Mouse (Mus musculus) stomach, embryonic 15.5 days (tissue): ENCODE results near the gene a. TPM values are rescaled to one million over a fixed set of nuclear protein-coding genes. Genes with fewer than 3 reads are reported as not detected.
A peak's percentile ranks its signal among the peaks of the same experiment; 100 is the strongest.
"Not testable (repeated sequence)": the region's sequence is repeated elsewhere in the genome, so short reads cannot be mapped to it uniquely, and the experiment has no call there.

Experiments
- ATAC-seq: fragments of 200-750 bp; cut with Nextera tagmentation; 2 replicates; pipeline ENCODE4 v1.8.0; 2017; ENCODE audit warnings: low read depth, moderate number of reproducible peaks, moderate TSS enrichment; ENCODE audit not compliant: insufficient read depth, low FRiP score
- H3K27ac ChIP-seq: fragments of 300-500 bp; sonication (generic); 2 replicates; pipeline ENCODE4 v1.5.1; 2015; ENCODE audit warnings: mild to moderate bottlenecking, inconsistent platforms
- H3K27me3 ChIP-seq: fragments of 300-500 bp; sonication (generic); replicated peaks from 2 replicates; pipeline ENCODE4 v1.6.1; 2015; ENCODE audit warnings: inconsistent platforms
- H3K36me3 ChIP-seq: fragments of 300-500 bp; sonication (generic); 2 replicates; pipeline ENCODE4 v1.6.1; 2015; ENCODE audit warnings: inconsistent platforms
- H3K4me1 ChIP-seq: fragments of 300-500 bp; sonication (generic); 2 replicates; pipeline ENCODE4 v1.6.1; 2015; ENCODE audit warnings: inconsistent platforms
- H3K4me2 ChIP-seq: fragments of 300-500 bp; sonication (generic); 2 replicates; pipeline ENCODE4 v1.6.1; 2015; ENCODE audit warnings: mild to moderate bottlenecking, inconsistent platforms
- H3K4me3 ChIP-seq: fragments of 300-500 bp; sonication (generic); replicated peaks from 2 replicates; pipeline ENCODE4 v1.5.1; 2015; ENCODE audit warnings: inconsistent platforms
- H3K9ac ChIP-seq: fragments of 300-500 bp; sonication (generic); 2 replicates; pipeline ENCODE4 v1.6.1; 2015; ENCODE audit warnings: inconsistent platforms
- H3K9me3 ChIP-seq: fragments of 300-500 bp; sonication (generic); 2 replicates; pipeline ENCODE4 v1.6.1; 2016; ENCODE audit warnings: inconsistent platforms
- WGBS: fragments of 180-500 bp; shearing (Covaris S2); methylation state at CpG from one replicate; pipeline ENCODE4 v1.1.7; 2015; 5-methylcytosine and 5-hydroxymethylcytosine counted together
- polyA plus RNA-seq: library from polyadenylated mRNA; unstranded; fragments of >200 nt; fragmentation: Nextera tagmentation; extraction: Ambion mirVana; gene quantifications from 2 replicates; pipeline ENCODE4 v1.2.1, GENCODE M21; 2015

Gene a
- polyA plus RNA-seq, 1 experiment from 2014 or later, result 1.3 TPM

- Histone ChIP-seq H3K9me3 (no peaks in the 10 kb centered on the region), H3K27me3 (no peaks in the 10 kb centered on the region), H3K4me1 (no peaks in the 10 kb centered on the region), H3K9ac (no peak overlapping the region), H3K4me3 (no peak overlapping the region), H3K27ac (no peak overlapping the region), H3K4me2 (no peak overlapping the region), H3K36me3 (no peaks in the 10 kb centered on the region)
- 75% methylated on average over 6 of the region's 6 CpGs for WGBS
- ATAC-seq, result no peak
Measured at GRCm38 (mm10) chr2:154909789-154910188, 118.6 kb downstream of the a start.

DNA sequence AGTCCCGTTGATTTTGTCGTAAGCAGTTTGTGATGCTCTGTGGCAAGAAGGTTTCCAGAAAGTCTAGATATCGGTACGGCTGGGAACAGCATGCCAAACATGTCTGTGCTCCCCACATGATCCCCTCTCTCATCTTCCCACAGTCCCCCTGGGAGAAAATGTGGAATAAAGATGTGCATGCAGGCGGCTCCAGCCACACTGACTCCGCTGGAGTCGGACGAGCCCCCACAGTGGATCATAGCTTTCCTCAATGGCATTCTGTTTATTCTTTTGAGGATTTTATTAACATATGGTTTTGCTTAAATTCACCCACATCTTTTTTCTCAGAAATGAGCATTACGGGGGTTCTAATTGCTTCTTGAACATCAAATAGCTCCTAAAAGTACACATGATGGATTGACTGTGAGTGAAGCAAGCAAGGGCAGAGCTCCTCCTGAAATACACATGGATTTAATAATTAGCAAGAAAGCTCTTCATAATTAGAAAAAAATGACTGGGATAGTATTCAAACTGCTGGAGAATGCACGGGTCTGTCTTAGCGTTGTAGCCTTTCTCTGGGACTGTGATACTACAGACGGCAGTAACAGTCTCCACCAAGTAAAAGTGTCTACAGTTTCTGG, 124.8 kb downstream of the a start:
- no peaks in the 10 kb centered on the region; the same call in 1 of the 2 replicates for H3K4me1 ChIP-seq
- no peaks in the 10 kb centered on the region for H3K9me3 ChIP-seq
- no peak overlapping the region for H3K4me2 ChIP-seq
- no peak overlapping the region for H3K27ac ChIP-seq
- no peak overlapping the region for H3K4me3 ChIP-seq
- H3K27me3 ChIP-seq, result no peaks in the 10 kb centered on the region
- no peak for ATAC-seq
- H3K36me3 ChIP-seq, result no peaks in the 10 kb centered on the region
- 65% methylated on average over 12 of the region's 12 CpGs for WGBS
- H3K9ac ChIP-seq, result no peak overlapping the region

DNA sequence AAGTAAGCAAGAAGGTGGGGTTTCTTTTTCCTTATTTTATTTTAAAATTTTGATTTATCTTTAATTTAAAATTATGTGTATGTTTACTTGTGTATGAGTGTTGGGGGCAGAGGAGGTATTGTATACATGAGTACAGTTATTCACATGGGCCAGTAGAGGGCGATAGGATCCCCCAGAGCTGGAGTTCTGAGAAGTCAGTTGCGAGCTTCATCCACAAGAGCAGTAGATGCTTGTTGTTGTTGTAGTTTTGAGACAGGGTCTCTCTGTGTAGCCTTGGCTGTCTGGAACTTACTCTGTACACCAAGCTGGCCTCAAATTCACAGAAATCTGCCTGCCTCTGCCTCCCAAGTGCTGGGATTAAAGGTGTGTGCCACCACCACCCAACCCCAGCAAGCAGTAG, 125.3 kb downstream of the a start:
- H3K27ac ChIP-seq, result no peak overlapping the region
- H3K9ac ChIP-seq, result no peak overlapping the region
- no peaks in the 10 kb centered on the region for H3K27me3 ChIP-seq
- no peak overlapping the region for H3K4me3 ChIP-seq
- no peaks in the 10 kb centered on the region for H3K9me3 ChIP-seq
- 22% methylated on average over 2 of the region's 2 CpGs for WGBS
- ATAC-seq, result no peak
- no peaks in the 10 kb centered on the region for H3K36me3 ChIP-seq
- no peak overlapping the region for H3K4me2 ChIP-seq
- no peaks in the 10 kb centered on the region; the same call in 1 of the 2 replicates for H3K4me1 ChIP-seq

- no peak overlapping the region for H3K27ac ChIP-seq
- H3K27me3 ChIP-seq, result no peaks in the 10 kb centered on the region
- peak; percentile 50; the same call in 1 of the 2 replicates for ATAC-seq
- H3K9me3 ChIP-seq, result no peaks in the 10 kb centered on the region
- H3K4me1 ChIP-seq, result no peaks in the 10 kb centered on the region; the same call in 1 of the 2 replicates
- no peak overlapping the region for H3K9ac ChIP-seq
- no peaks in the 10 kb centered on the region for H3K36me3 ChIP-seq
- 49% methylated on average over 13 of the region's 13 CpGs for WGBS
- no peak overlapping the region for H3K4me2 ChIP-seq
- no peak overlapping the region for H3K4me3 ChIP-seq
Measured at GRCm38 (mm10) chr2:154917866-154918641, 126.9 kb downstream of the a start.

GRCm38 (mm10) chr2:154920896-154921295, 129.7 kb downstream of the a start:
- H3K4me1 ChIP-seq, result peaks cover 2% of the 10 kb centered on the region; the same call in 1 of the 2 replicates
- WGBS, result 82% methylated on average over 7 of the region's 7 CpGs
- H3K4me2 ChIP-seq, result no peak overlapping the region
- ATAC-seq, result no peak
- no peaks in the 10 kb centered on the region for H3K27me3 ChIP-seq
- H3K4me3 ChIP-seq, result no peak overlapping the region
- no peak overlapping the region for H3K9ac ChIP-seq
- no peaks in the 10 kb centered on the region for H3K9me3 ChIP-seq
- no peak overlapping the region for H3K27ac ChIP-seq
- H3K36me3 ChIP-seq, result no peaks in the 10 kb centered on the region

DNA sequence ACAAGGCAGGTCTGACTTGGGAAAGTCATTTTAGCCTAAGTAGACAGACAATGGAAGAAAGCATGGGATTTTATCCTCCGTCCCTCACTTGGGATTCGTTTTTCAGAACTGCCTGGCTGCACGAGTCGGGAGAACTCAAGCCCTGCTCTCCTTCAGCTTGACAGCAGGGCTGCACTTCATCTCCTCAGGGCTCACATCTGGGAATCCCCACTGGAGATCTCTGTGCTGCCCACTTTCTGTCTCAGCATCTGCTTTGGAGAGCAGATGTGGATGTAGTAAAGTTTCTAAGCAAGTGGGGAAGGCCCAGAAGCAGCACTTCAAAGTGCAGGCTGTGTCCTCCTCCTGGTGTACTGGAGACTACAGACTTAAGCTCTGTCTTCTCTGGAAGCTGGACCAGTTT, 130.9 kb downstream of the a start:
- WGBS, result no CpG with 5 or more reads among the region's 4 CpGs
- H3K4me1 ChIP-seq, H3K9me3 ChIP-seq, ATAC-seq, H3K4me2 ChIP-seq, H3K9ac ChIP-seq, H3K4me3 ChIP-seq, H3K27me3 ChIP-seq, H3K36me3 ChIP-seq, H3K27ac ChIP-seq: not testable (repeated sequence)

GRCm38 (mm10) chr2:154925411-154926031, 134.3 kb downstream of the a start:
- H3K27ac ChIP-seq, result 0 out of 2 replicates have a peak overlapping the region, but pooled peaks have one; percentile 5
- no peak overlapping the region for H3K4me2 ChIP-seq
- H3K9ac ChIP-seq, result no peak overlapping the region
- no peaks in the 10 kb centered on the region for H3K36me3 ChIP-seq
- ATAC-seq, result no peak
- no peak overlapping the region for H3K4me3 ChIP-seq
- 0 out of 2 replicates have a peak, but pooled peaks cover 4% of the 10 kb centered on the region for H3K4me1 ChIP-seq
- no peaks in the 10 kb centered on the region for H3K27me3 ChIP-seq
- 49% methylated on average over 7 of the region's 7 CpGs for WGBS
- no peaks in the 10 kb centered on the region for H3K9me3 ChIP-seq

DNA sequence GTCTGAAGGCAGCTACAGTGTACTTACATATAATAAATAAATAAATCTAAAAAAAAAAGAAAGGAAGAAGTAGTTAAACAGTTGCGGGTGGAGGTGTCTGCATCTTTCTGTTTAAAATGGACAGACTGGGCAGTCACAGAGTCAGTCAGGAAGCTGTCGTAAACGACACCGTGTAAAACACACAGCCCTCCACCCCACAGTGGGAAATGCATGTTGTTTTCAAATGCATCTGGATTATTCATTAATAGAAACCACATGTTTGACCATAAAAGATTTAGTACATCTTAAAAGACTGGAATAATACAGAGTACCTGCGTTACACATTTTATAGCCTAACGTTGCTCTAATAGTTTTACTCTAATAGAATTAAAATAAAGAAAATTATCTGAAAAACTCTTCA, 135.6 kb downstream of the a start:
- no peak overlapping the region for H3K27ac ChIP-seq
- no peak for ATAC-seq

GRCm38 (mm10) chr2:154928298-154928697, 137.1 kb downstream of the a start:
- 70% methylated on average over 2 of the region's 2 CpGs for WGBS
- Histone ChIP-seq H3K4me1 (0 out of 2 replicates have a peak, but pooled peaks cover 4% of the 10 kb centered on the region), H3K9me3 (no peaks in the 10 kb centered on the region), H3K27me3 (no peaks in the 10 kb centered on the region), H3K27ac (no peak overlapping the region), H3K36me3 (no peaks in the 10 kb centered on the region), H3K4me2 (no peak overlapping the region), H3K9ac (no peak overlapping the region), H3K4me3 (no peak overlapping the region)
- ATAC-seq, result no peak

More for the DNA sequence above, 135.6 kb downstream of the a start:
- no peak overlapping the region for H3K4me2 ChIP-seq
- H3K9ac ChIP-seq, result no peak overlapping the region
- H3K27me3 ChIP-seq, result no peaks in the 10 kb centered on the region
- no peaks in the 10 kb centered on the region for H3K36me3 ChIP-seq
- WGBS, result 75% methylated on average over 6 of the region's 6 CpGs
- no peaks in the 10 kb centered on the region for H3K9me3 ChIP-seq
- 0 out of 2 replicates have a peak, but pooled peaks cover 4% of the 10 kb centered on the region for H3K4me1 ChIP-seq
- no peak overlapping the region for H3K4me3 ChIP-seq

- H3K27ac ChIP-seq, result no peak overlapping the region
- H3K9me3 ChIP-seq, result no peaks in the 10 kb centered on the region
- no peaks in the 10 kb centered on the region for H3K4me1 ChIP-seq
- no peaks in the 10 kb centered on the region for H3K27me3 ChIP-seq
- ATAC-seq, result no peak
- no peak overlapping the region for H3K9ac ChIP-seq
- no peaks in the 10 kb centered on the region for H3K36me3 ChIP-seq
- no peak overlapping the region for H3K4me2 ChIP-seq
- whole genome bisulfite sequencing, result 53% methylated on average over 4 of the region's 4 CpGs
- no peak overlapping the region for H3K4me3 ChIP-seq
Measured at GRCm38 (mm10) chr2:154933884-154934283, 142.7 kb downstream of the a start.

- Histone ChIP-seq H3K9ac (no peak overlapping the region), H3K4me1 (no peaks in the 10 kb centered on the region), H3K4me3 (no peak overlapping the region), H3K9me3 (no peaks in the 10 kb centered on the region), H3K27ac (no peak overlapping the region), H3K36me3 (no peaks in the 10 kb centered on the region), H3K4me2 (no peak overlapping the region), H3K27me3 (no peaks in the 10 kb centered on the region)
- WGBS, result 72% methylated on average over 6 of the region's 6 CpGs
- no peak for ATAC-seq
Measured at GRCm38 (mm10) chr2:154936106-154936505, 144.9 kb downstream of the a start.

GRCm38 (mm10) chr2:154936536-154937155, 145.4 kb downstream of the a start:
- no peaks in the 10 kb centered on the region for H3K27me3 ChIP-seq
- no peak overlapping the region for H3K27ac ChIP-seq
- WGBS, result 67% methylated on average over 11 of the region's 11 CpGs

More at GRCm38 (mm10) chr2:154936536-154937155, 145.4 kb downstream of the a start:
- Histone ChIP-seq H3K36me3 (no peaks in the 10 kb centered on the region), H3K4me3 (no peak overlapping the region), H3K9ac (no peak overlapping the region), H3K9me3 (no peaks in the 10 kb centered on the region), H3K4me1 (no peaks in the 10 kb centered on the region), H3K4me2 (no peak overlapping the region)
- ATAC-seq, result no peak
